12 mouse cellular contexts compared by ENCODE assay signal in genomic region chr16:76365790-76366406, GRCm38 (mm10). TPM values are rescaled to one million over a fixed set of nuclear protein-coding genes. Genes with fewer than 3 reads are reported as not detected.
DNase-seq lines count a peak whose midpoint lies in the region; ATAC-seq and TF ChIP-seq lines count a peak whose summit lies in the region.
"Had no signal": no experiment of that assay in that cellular context is flagged by ENCODE, and none has a peak within 500 bp of the region (broad histone marks: within the 10 kb centered on the region; RNA-seq: fewer than 3 reads in every experiment).

No protein-coding gene starts in this region.

- H3K9me3 ChIP-seq in intestine, postnatal 0 days (ENCODE audit: control insufficient read depth): no peaks in the 10 kb centered on the region
- H3K9me3 ChIP-seq in intestine, embryonic 15.5 days: no peaks in the 10 kb centered on the region
- H3K9me3 ChIP-seq: embryonic facial prominence, embryonic 10.5 days had no signal

- ATAC-seq in intestine, postnatal 0 days: no peak
- no peak for ATAC-seq in intestine, embryonic 15.5 days
- ATAC-seq in megakaryocyte, adult 5-6 weeks (ENCODE audit: poor library complexity, severe bottlenecking): peak; percentile 47
- ATAC-seq: forebrain, embryonic 16.5 days; midbrain, embryonic 16.5 days had no signal

- H3K27me3 ChIP-seq in intestine, postnatal 0 days (replicated peaks; ENCODE audit: control insufficient read depth, insufficient read depth, low read length): no peaks in the 10 kb centered on the region
- no peaks in the 10 kb centered on the region for H3K27me3 ChIP-seq in intestine, embryonic 15.5 days (replicated peaks)

- 78% methylated on average over 17 of the region's 17 CpGs for WGBS in intestine, postnatal 0 days
- WGBS in intestine, embryonic 15.5 days: 80% methylated on average over 17 of the region's 17 CpGs
- WGBS in bone marrow, adult 2 months: 5% methylated on average over 17 of the region's 17 CpGs

- no peak overlapping the region for H3K9ac ChIP-seq in intestine, postnatal 0 days (ENCODE audit: low read depth, low read length)
- no peak overlapping the region for H3K9ac ChIP-seq in intestine, embryonic 15.5 days

- TF ChIP-seq CTCF in intestine, postnatal 0 days (IDR thresholded peaks at IDR 0.05; ENCODE audit: low read depth): peak; percentile 27; the same call in 1 of the 2 replicates
- TF ChIP-seq CTCF in bone marrow, adult 2 months (IDR thresholded peaks at IDR 0.05; ENCODE audit: control insufficient read depth, insufficient read depth, low read length): peak; percentile 29; the same call in 1 of the 2 replicates

- intact Hi-C loops in left cerebral cortex, postnatal 4 days (cut with DNase I): no loop called here

- peak; percentile 39 to 44 for DNase-seq in thymus, postnatal 10 days (ENCODE audit: low spot score in 2 of 2)
- no peak for DNase-seq in left cerebral cortex, postnatal 4 days
- no peak for DNase-seq in embryo, embryonic 10.5 days (ENCODE audit: low spot score)
- DNase-seq in urinary bladder, postnatal 14 days (ENCODE audit: low spot score): no peak
- DNase-seq: right cerebral cortex, postnatal 4 days had no signal

- no peak overlapping the region for H3K27ac ChIP-seq in intestine, postnatal 0 days (ENCODE audit: low read depth, low read length)
- no peak overlapping the region for H3K27ac ChIP-seq in intestine, embryonic 15.5 days
- H3K27ac ChIP-seq in bone marrow, adult 2 months (ENCODE audit: control insufficient read depth, insufficient read depth, low read depth, low read length, poor library complexity): no peak overlapping the region
- H3K27ac ChIP-seq: embryonic facial prominence, embryonic 10.5 days had no signal

- peaks cover 9% of the 10 kb centered on the region for H3K4me1 ChIP-seq in intestine, postnatal 0 days (replicated peaks; ENCODE audit: control insufficient read depth, insufficient read depth, low read length)
- H3K4me1 ChIP-seq in intestine, embryonic 15.5 days (replicated peaks): peaks cover 21% of the 10 kb centered on the region
- H3K4me1 ChIP-seq in bone marrow, adult 2 months (ENCODE audit: control insufficient read depth, insufficient read depth, low read length): peaks cover 3% of the 10 kb centered on the region

- TF ChIP-seq POLR2A in bone marrow, adult 2 months (IDR thresholded peaks at IDR 0.05; ENCODE audit: borderline replicate concordance, control insufficient read depth, low read depth, low read length): no peak

- no peak overlapping the region for H3K4me3 ChIP-seq in intestine, postnatal 0 days (ENCODE audit: low read depth, low read length)
- H3K4me3 ChIP-seq in intestine, embryonic 15.5 days (replicated peaks): no peak overlapping the region
- peak overlapping the region; percentile 19 for H3K4me3 ChIP-seq in bone marrow, adult 2 months (replicated peaks; ENCODE audit: control insufficient read depth, low read depth, low read length)
- H3K4me3 ChIP-seq: embryonic facial prominence, embryonic 10.5 days had no signal

- H3K36me3 ChIP-seq in intestine, postnatal 0 days (ENCODE audit: control insufficient read depth, insufficient read depth): 0 out of 2 replicates have a peak, but pooled peaks cover 4% of the 10 kb centered on the region
- H3K36me3 ChIP-seq in intestine, embryonic 15.5 days: no peaks in the 10 kb centered on the region

- no peak overlapping the region for H3K4me2 ChIP-seq in intestine, postnatal 0 days (replicated peaks; ENCODE audit: low read depth)
- no peak overlapping the region; the same call in 1 of the 2 replicates for H3K4me2 ChIP-seq in intestine, embryonic 15.5 days (replicated peaks)

RNA-seq across cellular contexts. Expression of gene Nrip1, which starts 7.7 kb away (rescaled TPM):
- 27.8 and 31.1 TPM in 2 replicates for polyA plus RNA-seq in intestine, postnatal 0 days (2015; fragmentation: Nextera tagmentation; extraction: Ambion mirVana)
- polyA plus RNA-seq in intestine, embryonic 15.5 days (2015; fragmentation: Nextera tagmentation; extraction: Ambion mirVana): 34.5 and 36.6 TPM in 2 replicates
- 6.7 and 7.1 TPM in 2 replicates for polyA plus RNA-seq in bone marrow, adult 2 months (2011; ENCODE audit: insufficient read depth, insufficient read length, low replicate concordance, missing spikeins)
- 21.6 and 22.9 TPM in 2 replicates for total RNA-seq in megakaryocyte, adult 5-6 weeks (2015)
- total RNA-seq in megakaryocyte, adult 5-6 weeks (2017): 12.2 and 18.3 TPM in 2 replicates
- total RNA-seq in left cerebral cortex, postnatal 4 days (2021): 10 to 100 TPM; 94.0 to 98.7 TPM

Comparison
In these comparisons a context has a peak if more than half of its experiments do, and no peak if none do; other contexts are left out.
1. DNase-seq: peak in thymus, postnatal 10 days (2 of 2); none in left cerebral cortex, postnatal 4 days (single experiment), embryo, embryonic 10.5 days (single experiment) and urinary bladder, postnatal 14 days (single experiment).